ENCODE assay signal across 23 mouse cellular contexts in genomic region chr13:36550694-36551093, GRCm38 (mm10).
DNase-seq lines count a peak whose midpoint lies in the region; ATAC-seq lines count a peak whose summit lies in the region.
"Had no signal": no experiment of that assay in that cellular context is flagged by ENCODE, and none has a peak within 500 bp of the region (broad histone marks: within the 10 kb centered on the region; RNA-seq: fewer than 3 reads in every experiment).

No protein-coding gene starts in this region.

- H3K9ac ChIP-seq in forebrain, embryonic 12.5 days, result no peak overlapping the region
- H3K9ac ChIP-seq in forebrain, embryonic 14.5 days (ENCODE audit: low read length), result no peak overlapping the region
- H3K9ac ChIP-seq: embryonic facial prominence, embryonic 13.5 days; stomach, embryonic 15.5 days had no signal

- H3K4me1 ChIP-seq in forebrain, embryonic 12.5 days, result peaks cover 8% of the 10 kb centered on the region
- 0 out of 2 replicates have a peak, but pooled peaks cover 3% of the 10 kb centered on the region for H3K4me1 ChIP-seq in forebrain, embryonic 14.5 days (ENCODE audit: control insufficient read depth, insufficient read depth, low read length)
- H3K4me1 ChIP-seq: stomach, embryonic 15.5 days had no signal

- no peak overlapping the region for H3K4me3 ChIP-seq in forebrain, embryonic 12.5 days (replicated peaks)
- no peak overlapping the region for H3K4me3 ChIP-seq in forebrain, embryonic 14.5 days (ENCODE audit: low read depth, low read length)
- H3K4me3 ChIP-seq: embryonic facial prominence, embryonic 13.5 days; erythroblast, embryonic 14.5 days; stomach, embryonic 15.5 days had no signal

- H3K9me3 ChIP-seq in forebrain, embryonic 12.5 days, result no peaks in the 10 kb centered on the region
- H3K9me3 ChIP-seq in forebrain, embryonic 14.5 days (replicated peaks; ENCODE audit: control insufficient read depth, low read length), result no peaks in the 10 kb centered on the region
- H3K9me3 ChIP-seq: embryonic facial prominence, embryonic 13.5 days; stomach, embryonic 15.5 days had no signal

- no peak overlapping the region for H3K27ac ChIP-seq in forebrain, embryonic 12.5 days
- no peak overlapping the region for H3K27ac ChIP-seq in forebrain, embryonic 14.5 days (ENCODE audit: low read depth, low read length)
- H3K27ac ChIP-seq: embryonic facial prominence, embryonic 13.5 days; kidney, postnatal 0 days; stomach, embryonic 15.5 days had no signal

- WGBS in forebrain, embryonic 12.5 days, result 64% methylated on average over 6 of the region's 6 CpGs
- 41% methylated on average over 6 of the region's 6 CpGs for WGBS in forebrain, embryonic 14.5 days

- H3K27me3 ChIP-seq in forebrain, embryonic 12.5 days, result no peaks in the 10 kb centered on the region
- H3K27me3 ChIP-seq in forebrain, embryonic 14.5 days (replicated peaks; ENCODE audit: control insufficient read depth, insufficient read depth, low read length), result no peaks in the 10 kb centered on the region
- H3K27me3 ChIP-seq: embryonic facial prominence, embryonic 13.5 days; stomach, embryonic 15.5 days had no signal

- no peaks in the 10 kb centered on the region for H3K36me3 ChIP-seq in forebrain, embryonic 12.5 days (replicated peaks)
- H3K36me3 ChIP-seq in forebrain, embryonic 14.5 days (ENCODE audit: control insufficient read depth, insufficient read depth, low read length), result no peaks in the 10 kb centered on the region
- H3K36me3 ChIP-seq: embryonic facial prominence, embryonic 13.5 days; stomach, embryonic 15.5 days had no signal

- H3K4me2 ChIP-seq in forebrain, embryonic 12.5 days, result no peak overlapping the region
- H3K4me2 ChIP-seq in forebrain, embryonic 14.5 days (ENCODE audit: low read length), result no peak overlapping the region
- H3K4me2 ChIP-seq: embryonic facial prominence, embryonic 13.5 days; heart, embryonic 11.5 days; stomach, embryonic 15.5 days had no signal

- no peak for DNase-seq in forebrain, embryonic 14.5 days (ENCODE audit: low spot score)
- peak; percentile 26 to 44 for DNase-seq in layer of hippocampus, postnatal 10 days (ENCODE audit: low spot score in 2 of 2)
- no peak for DNase-seq in layer of hippocampus, adult 8-10 months (ENCODE audit: low spot score in 2 of 2)
- DNase-seq in right cerebral cortex, postnatal 10 days (ENCODE audit: low spot score in 2 of 2), result peak; percentile 43 to 54
- DNase-seq in right cerebral cortex, adult 18-20 months, result no peak
- no peak for DNase-seq in right cerebral cortex, adult 2 months (ENCODE audit: low spot score in 2 of 2)
- no peak for DNase-seq in kidney, adult 11 months
- DNase-seq: adrenal gland, postnatal 10 days; cerebellum, adult 8-10 months; cerebellum, postnatal 36 days; embryo, embryonic 11 days; gastrocnemius, postnatal 10 days; heart, adult 11 months; kidney, adult 18-20 months; lung, postnatal 4 days; right cerebral cortex, postnatal 4 days; thymus, postnatal 25 days had no signal

- ATAC-seq in forebrain, embryonic 12.5 days (ENCODE audit: low FRiP score), result peak; percentile 52; the same call in 1 of the 2 replicates
- no peak; the same call in 1 of the 2 replicates for ATAC-seq in forebrain, embryonic 14.5 days

Comparison
In these comparisons a context has a peak if more than half of its experiments do, and no peak if none do; other contexts are left out.
1. DNase-seq: peak in layer of hippocampus, postnatal 10 days (2 of 2) and right cerebral cortex, postnatal 10 days (2 of 2); none in forebrain, embryonic 14.5 days (single experiment), layer of hippocampus, adult 8-10 months (0 of 2), right cerebral cortex, adult 18-20 months (single experiment), right cerebral cortex, adult 2 months (0 of 2) and kidney, adult 11 months (single experiment).